Mouse (Mus musculus) frontal cortex, postnatal 14 days (tissue): Measurements from ENCODE around the gene Prkg1.
"Not testable (repeated sequence)": the region's sequence is repeated elsewhere in the genome, so short reads cannot be mapped to it uniquely, and the experiment has no call there.

Experiments
- DNase-seq, 2 experiments: peaks; one replicate each; pipeline ENCODE4 v3.0.0; 2022; ENCODE audit warnings: low spot score in 2 of 2

Gene Prkg1

GRCm38 (mm10) chr19:30623620-30624019 is 1141.2 kb downstream of the Prkg1 start:
- DNase-seq = no peak

GRCm38 (mm10) chr19:30613150-30613865 is 1151.5 kb downstream of the Prkg1 start:
- DNase-seq = no peak

GRCm38 (mm10) chr19:30586366-30586765 is 1178.5 kb downstream of the Prkg1 start:
- DNase-seq = no peak

GRCm38 (mm10) chr19:30564516-30564915 is 1200.3 kb downstream of the Prkg1 start:
- DNase-seq = no peak

GRCm38 (mm10) chr19:30563876-30564275 is 1201.0 kb downstream of the Prkg1 start:
- no peak for DNase-seq

- no peak for DNase-seq
Measured at GRCm38 (mm10) chr19:30558024-30558423, 1206.8 kb downstream of the Prkg1 start.

- DNase-seq = peak; percentile 17 to 75
Measured at GRCm38 (mm10) chr19:30554467-30554881, 1210.4 kb downstream of the Prkg1 start.

- no peak for DNase-seq
Measured at GRCm38 (mm10) chr19:30553740-30554139, 1211.1 kb downstream of the Prkg1 start.

- DNase-seq = no peak
Measured at GRCm38 (mm10) chr19:30552260-30552659, 1212.6 kb downstream of the Prkg1 start.

GRCm38 (mm10) chr19:30549854-30550647 is 1214.8 kb downstream of the Prkg1 start:
- DNase-seq = no peak

- no peak for DNase-seq
Measured at GRCm38 (mm10) chr19:30549044-30549853, 1215.6 kb downstream of the Prkg1 start, which contains the start of gene Dkk1. Dkk1 (minus strand) TSS chr19:30549665.

- DNase-seq = no peak
Measured at GRCm38 (mm10) chr19:30548411-30549043, 1216.3 kb downstream of the Prkg1 start.

GRCm38 (mm10) chr19:30539365-30539941 is 1225.4 kb downstream of the Prkg1 start:
- DNase-seq = not testable (repeated sequence)

GRCm38 (mm10) chr19:30516771-30517170 is 1248.1 kb downstream of the Prkg1 start:
- no peak for DNase-seq
